Mouse (Mus musculus): ENCODE measurements around the gene Prdm1.
A peak's percentile ranks its signal among the peaks of the same experiment; 100 is the strongest.

The Prdm1 gene

GRCm38 (mm10) chr10:44492815-44493525 lies 35.3 kb downstream of the Prdm1 start:
- peak; percentile 70 for DNase-seq (ENCODE audit: low read depth, low spot score)

DNA sequence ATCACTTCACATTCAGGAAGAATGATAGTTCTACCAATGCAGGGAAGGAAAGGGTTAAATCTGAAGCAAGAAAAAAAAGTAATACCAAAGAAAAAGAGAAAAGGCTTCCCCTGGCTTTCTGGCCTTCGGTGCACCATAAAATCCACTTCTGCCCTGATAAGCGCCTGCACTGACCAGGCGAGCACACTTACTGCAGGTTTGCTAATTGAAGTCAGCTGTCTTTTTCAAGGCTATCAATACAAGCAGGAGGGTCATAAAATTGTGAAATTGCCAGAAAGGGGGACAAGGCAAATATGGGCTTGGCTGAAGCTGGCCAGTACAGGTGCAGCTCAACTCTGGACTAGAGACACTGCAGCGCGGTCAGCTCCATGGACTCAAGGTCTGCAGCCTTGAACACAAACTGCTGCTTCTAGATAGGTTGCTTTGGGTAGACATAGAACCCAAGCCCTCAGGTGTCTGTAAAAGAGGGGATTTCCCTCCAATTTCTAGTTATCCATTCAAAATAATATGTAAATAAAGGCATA lies 37.3 kb downstream of the Prdm1 start:
- no peak for DNase-seq (ENCODE audit: low read depth, low spot score)

DNA sequence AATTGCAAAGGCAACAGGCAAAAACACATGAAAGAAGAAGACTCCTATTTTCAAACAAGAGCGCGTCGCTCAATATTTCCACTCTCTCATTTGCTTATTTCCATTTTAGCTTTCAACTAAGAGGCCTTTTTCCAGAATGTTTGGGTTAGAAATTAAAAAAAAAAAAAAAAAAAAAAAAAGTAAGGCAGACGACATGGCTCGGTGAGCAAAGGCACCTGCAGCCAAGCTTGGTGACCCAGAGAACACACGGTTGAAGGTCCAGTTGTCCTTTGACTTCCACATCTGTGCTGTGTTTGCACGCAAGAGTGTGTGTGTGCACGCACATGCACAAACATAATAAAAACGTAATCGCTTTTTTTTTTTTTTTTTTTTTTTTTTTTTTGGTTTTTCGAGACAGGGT lies 41.2 kb downstream of the Prdm1 start:
- no peak for DNase-seq (ENCODE audit: low read depth, low spot score)

GRCm38 (mm10) chr10:44484077-44484476 lies 44.2 kb downstream of the Prdm1 start:
- no peak for DNase-seq (ENCODE audit: low read depth, low spot score)

DNA sequence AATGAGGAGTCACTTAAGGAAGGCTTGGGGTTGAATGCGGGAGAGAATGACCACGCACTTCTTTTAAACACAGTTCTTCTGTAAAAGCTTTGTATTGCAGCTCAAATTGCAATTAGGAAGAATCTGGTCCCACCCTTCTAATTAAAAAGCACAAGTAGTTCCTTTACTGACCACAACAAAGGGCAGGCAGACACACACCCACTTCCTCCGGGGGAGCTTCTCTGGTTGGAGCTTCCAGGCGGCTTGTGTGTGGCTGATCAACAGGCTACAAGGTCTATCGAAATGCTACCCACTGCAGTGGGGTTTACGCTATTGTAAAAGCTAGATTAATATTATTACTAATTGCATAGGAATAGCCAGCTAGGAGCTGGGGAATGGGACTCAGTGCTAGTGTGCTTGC lies 45.2 kb downstream of the Prdm1 start:
- no peak for DNase-seq (ENCODE audit: low read depth, low spot score)

DNA sequence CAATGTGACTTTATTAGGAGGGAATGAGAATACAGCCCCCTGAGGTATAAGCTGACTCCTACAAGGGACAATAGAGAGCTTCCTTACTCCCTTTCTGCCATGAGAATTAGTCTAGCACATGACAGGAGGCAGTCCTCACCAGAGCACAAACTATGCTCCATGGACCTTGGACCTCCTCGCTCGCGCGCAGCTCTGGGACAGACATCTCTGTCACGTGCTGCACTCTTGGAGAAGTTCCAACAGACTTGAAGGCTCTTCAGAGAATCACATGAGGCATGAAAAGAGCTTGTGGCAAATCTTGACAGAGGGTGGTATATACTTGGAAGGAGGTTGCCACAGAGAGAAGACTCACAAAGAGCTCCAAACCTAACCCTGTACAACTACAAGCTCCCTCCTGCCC lies 46.9 kb downstream of the Prdm1 start:
- no peak for DNase-seq (ENCODE audit: low read depth, low spot score)

GRCm38 (mm10) chr10:44479286-44479685 lies 49.0 kb downstream of the Prdm1 start:
- no peak for DNase-seq (ENCODE audit: low read depth, low spot score)

DNA sequence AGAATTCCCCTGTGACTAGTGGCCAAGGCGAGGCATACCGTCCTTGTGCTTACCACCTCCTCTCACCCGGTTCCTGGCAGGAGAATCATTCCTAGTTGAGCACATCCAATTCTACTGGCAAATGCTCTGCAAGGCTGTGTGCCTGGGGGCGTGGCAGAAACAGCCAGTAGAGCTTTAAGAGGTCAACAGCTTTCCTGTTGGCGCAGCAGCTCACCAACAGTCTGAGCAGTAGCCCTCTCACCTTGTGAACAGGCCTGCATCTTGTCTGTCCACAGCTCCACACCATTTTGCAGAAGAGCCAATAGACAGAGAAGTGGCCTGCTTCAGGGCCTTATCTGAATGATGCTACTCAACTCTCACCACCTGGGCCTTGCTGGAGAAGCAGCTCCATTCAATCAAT lies 50.2 kb downstream of the Prdm1 start:
- no peak for DNase-seq (ENCODE audit: low read depth, low spot score)

- no peak for DNase-seq (ENCODE audit: low read depth, low spot score)
Measured at GRCm38 (mm10) chr10:44477240-44477639, 51.1 kb downstream of the Prdm1 start.

GRCm38 (mm10) chr10:44476523-44476922 lies 51.8 kb downstream of the Prdm1 start:
- DNase-seq (ENCODE audit: low read depth, low spot score) = no peak

GRCm38 (mm10) chr10:44475376-44475775 lies 52.9 kb downstream of the Prdm1 start:
- no peak for DNase-seq (ENCODE audit: low read depth, low spot score)

- DNase-seq (ENCODE audit: low read depth, low spot score) = no peak
Measured at GRCm38 (mm10) chr10:44474256-44474655, 54.0 kb downstream of the Prdm1 start.

- DNase-seq (ENCODE audit: low read depth, low spot score) = no peak
Measured at GRCm38 (mm10) chr10:44465618-44466017, 62.7 kb downstream of the Prdm1 start.

- DNase-seq (ENCODE audit: low read depth, low spot score) = no peak
Measured at GRCm38 (mm10) chr10:44464563-44464962, 63.7 kb downstream of the Prdm1 start.

- no peak for DNase-seq (ENCODE audit: low read depth, low spot score)
Measured at GRCm38 (mm10) chr10:44463856-44464255, 64.4 kb downstream of the Prdm1 start.

DNA sequence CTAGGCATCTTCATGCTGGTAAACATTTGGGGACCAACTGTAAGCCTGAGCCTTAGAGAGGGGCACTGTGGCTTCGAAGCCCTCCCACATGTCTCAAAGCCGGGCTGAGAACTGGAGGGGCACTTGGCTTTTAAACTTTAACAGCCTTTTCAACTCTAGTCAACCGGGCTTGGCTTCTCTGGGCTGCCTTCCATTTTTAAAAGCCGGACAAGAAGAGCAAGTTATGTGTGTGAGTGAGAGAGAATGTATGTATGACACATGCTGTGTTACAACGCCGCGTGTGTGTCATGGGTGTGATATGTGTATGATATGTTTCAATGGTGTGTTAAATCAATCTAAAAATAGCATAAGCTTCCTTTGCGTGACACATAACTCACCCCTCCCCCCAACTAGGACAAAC lies 66.0 kb downstream of the Prdm1 start:
- DNase-seq (ENCODE audit: low read depth, low spot score) = no peak

GRCm38 (mm10) chr10:44461063-44461462 lies 67.2 kb downstream of the Prdm1 start:
- no peak for DNase-seq (ENCODE audit: low read depth, low spot score)

GRCm38 (mm10) chr10:44460095-44460810 lies 68.0 kb downstream of the Prdm1 start:
- no peak for DNase-seq (ENCODE audit: low read depth, low spot score)

- no peak for DNase-seq (ENCODE audit: low read depth, low spot score)
Measured at GRCm38 (mm10) chr10:44459321-44460000, 68.8 kb downstream of the Prdm1 start.

DNA sequence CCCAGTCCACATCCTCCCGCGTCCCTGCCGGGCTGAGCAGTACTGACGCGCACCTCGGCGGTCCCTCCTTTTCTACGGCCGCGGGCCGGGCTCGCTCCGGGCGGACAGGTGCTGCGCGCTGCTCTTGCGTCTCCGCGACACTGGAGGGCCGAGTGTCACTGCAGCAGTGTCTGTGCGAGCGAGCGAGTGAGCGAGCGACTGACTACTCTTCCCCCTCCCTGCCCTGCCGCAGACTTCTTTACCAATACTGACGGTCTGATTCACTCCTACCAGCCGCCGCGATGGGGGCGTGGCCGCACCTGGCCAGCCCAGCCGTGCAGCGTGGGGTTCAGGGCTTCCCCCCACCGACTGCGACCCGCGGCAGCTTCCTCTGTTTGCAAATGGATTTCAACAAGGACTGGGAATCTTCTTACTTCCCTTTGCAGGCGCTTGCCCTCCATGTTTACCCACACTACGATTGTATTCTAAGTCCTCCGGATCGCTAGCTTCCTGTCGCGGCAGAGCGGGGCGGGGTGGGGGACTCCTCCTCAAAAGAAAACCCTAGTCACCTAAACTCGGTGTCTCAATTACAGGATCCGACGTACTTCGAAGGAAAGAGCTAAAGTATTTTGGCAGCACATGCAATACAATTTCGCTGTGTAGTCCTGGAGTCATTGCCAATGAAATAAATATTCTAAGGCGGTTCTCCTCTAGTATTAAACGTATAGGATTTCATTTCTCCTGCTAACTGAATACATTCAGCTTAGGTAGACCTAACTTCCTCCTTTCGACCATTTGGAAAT lies 69.6 kb downstream of the Prdm1 start:
- DNase-seq (ENCODE audit: low read depth, low spot score) = peak; percentile 80

GRCm38 (mm10) chr10:44457791-44458533 lies 70.3 kb downstream of the Prdm1 start:
- DNase-seq (ENCODE audit: low read depth, low spot score) = no peak
